In the genomic region with DNA sequence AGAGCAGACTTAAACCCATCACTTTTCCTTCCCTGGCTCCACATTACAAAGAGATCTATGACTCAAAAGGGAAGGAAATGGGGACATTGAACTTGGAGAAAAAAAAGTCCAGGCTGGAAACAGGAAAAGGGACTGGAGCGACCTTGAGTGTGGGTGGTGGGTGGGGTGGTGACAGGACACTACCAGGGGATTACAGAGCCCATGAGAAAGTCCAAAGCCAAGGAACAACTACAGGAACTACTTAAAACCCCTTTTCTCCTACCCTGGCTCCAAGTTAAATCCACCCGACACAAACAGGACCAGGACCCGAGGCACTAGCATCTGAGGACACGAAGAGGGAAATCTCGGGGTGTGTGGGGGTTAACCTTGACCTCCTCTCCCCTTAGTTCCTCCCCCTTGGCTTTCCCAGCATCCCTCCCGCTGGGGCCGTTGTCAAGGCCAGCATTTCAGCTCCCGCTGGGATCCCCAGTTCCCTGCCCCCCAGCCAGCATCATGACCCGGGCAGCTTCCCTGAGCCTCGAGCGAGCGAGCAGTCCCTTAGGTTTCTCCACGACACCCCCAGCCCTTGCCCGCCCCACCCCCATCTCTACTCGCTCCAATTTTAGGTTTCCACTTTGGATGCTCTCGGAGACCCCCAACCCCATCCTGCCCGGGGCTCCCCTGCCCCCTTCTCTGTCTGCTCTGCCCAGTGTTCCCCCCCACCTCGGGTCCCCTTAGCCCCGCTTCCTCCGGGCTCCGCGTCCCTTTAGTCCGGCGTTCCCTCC, we compare ENCODE assay signal across 8 mouse cellular contexts. TPM values are rescaled to one million over a fixed set of nuclear protein-coding genes. Genes with fewer than 3 reads are reported as not detected.
DNase-seq lines count a peak whose midpoint lies in the region; ATAC-seq and TF ChIP-seq lines count a peak whose summit lies in the region.

No protein-coding gene starts in this region.

- peak overlapping the region; percentile 98 for H3K9ac ChIP-seq in forebrain, embryonic 13.5 days
- peak overlapping the region; percentile 91 for H3K9ac ChIP-seq in midbrain, embryonic 11.5 days (ENCODE audit: low read length)
- peak overlapping the region; percentile 94 for H3K9ac ChIP-seq in stomach, embryonic 14.5 days (replicated peaks; ENCODE audit: low read depth, low read length)

- no peak for TF ChIP-seq CTCF in bone marrow macrophage, adult 2 months (IDR thresholded peaks at IDR 0.05; ENCODE audit: low read depth, low read length)

- peaks cover 39% of the 10 kb centered on the region for H3K4me1 ChIP-seq in bone marrow macrophage, adult 2 months (ENCODE audit: control insufficient read depth, insufficient read depth, low read length)
- H3K4me1 ChIP-seq in forebrain, embryonic 13.5 days, result peaks cover 53% of the 10 kb centered on the region
- H3K4me1 ChIP-seq in hindbrain, embryonic 10.5 days (replicated peaks), result peaks cover 59% of the 10 kb centered on the region
- peaks cover 44% of the 10 kb centered on the region for H3K4me1 ChIP-seq in limb, embryonic 10.5 days
- peaks cover 27% of the 10 kb centered on the region for H3K4me1 ChIP-seq in midbrain, embryonic 11.5 days (ENCODE audit: control insufficient read depth, insufficient read depth, low read length)
- peaks cover 33% of the 10 kb centered on the region; the same call in 1 of the 2 replicates for H3K4me1 ChIP-seq in stomach, embryonic 14.5 days (ENCODE audit: control insufficient read depth, insufficient read depth, low read length)

- no peak for TF ChIP-seq POLR2A in bone marrow macrophage, adult 2 months (IDR thresholded peaks at IDR 0.05; ENCODE audit: borderline replicate concordance, low read depth, low read length)

- WGBS in forebrain, embryonic 13.5 days, result under 1% methylated on average over 19 of the region's 24 CpGs
- WGBS in hindbrain, embryonic 10.5 days, result 2% methylated on average over 23 of the region's 24 CpGs
- 1% methylated on average over 22 of the region's 24 CpGs for WGBS in limb, embryonic 10.5 days
- 0% methylated on average over 22 of the region's 24 CpGs for WGBS in midbrain, embryonic 11.5 days
- 1% methylated on average over 24 of the region's 24 CpGs for WGBS in stomach, embryonic 14.5 days

- peak; percentile 72 for ATAC-seq in forebrain, embryonic 13.5 days
- peak; percentile 76 for ATAC-seq in midbrain, embryonic 11.5 days (ENCODE audit: low FRiP score)
- ATAC-seq in stomach, embryonic 14.5 days (ENCODE audit: insufficient number of reproducible peaks, insufficient read depth, low FRiP score, low read depth), result peak; percentile 24

- peak overlapping the region; percentile 87 for H3K4me2 ChIP-seq in forebrain, embryonic 13.5 days
- H3K4me2 ChIP-seq in midbrain, embryonic 11.5 days, result peak overlapping the region; percentile 87
- H3K4me2 ChIP-seq in stomach, embryonic 14.5 days (replicated peaks; ENCODE audit: low read depth, low read length), result peak overlapping the region; percentile 53

- H3K36me3 ChIP-seq in forebrain, embryonic 13.5 days (ENCODE audit: poor library complexity, severe bottlenecking), result no peaks in the 10 kb centered on the region
- no peaks in the 10 kb centered on the region for H3K36me3 ChIP-seq in hindbrain, embryonic 10.5 days
- no peaks in the 10 kb centered on the region for H3K36me3 ChIP-seq in limb, embryonic 10.5 days
- no peaks in the 10 kb centered on the region for H3K36me3 ChIP-seq in midbrain, embryonic 11.5 days (ENCODE audit: control insufficient read depth, insufficient read depth, low read length)
- H3K36me3 ChIP-seq in stomach, embryonic 14.5 days (ENCODE audit: control insufficient read depth, insufficient read depth, low read length), result peaks cover 6% of the 10 kb centered on the region; the same call in 1 of the 2 replicates

- H3K27ac ChIP-seq in bone marrow macrophage, adult 2 months (ENCODE audit: insufficient read depth, low read depth, low read length), result no peak overlapping the region
- peak overlapping the region; percentile 88 for H3K27ac ChIP-seq in forebrain, embryonic 13.5 days
- peak overlapping the region; percentile 95 for H3K27ac ChIP-seq in hindbrain, embryonic 10.5 days
- H3K27ac ChIP-seq in limb, embryonic 10.5 days, result peak overlapping the region; percentile 93
- H3K27ac ChIP-seq in midbrain, embryonic 11.5 days (ENCODE audit: low read depth, low read length), result peak overlapping the region; percentile 85; the same call in 1 of the 2 replicates
- H3K27ac ChIP-seq in stomach, embryonic 14.5 days (ENCODE audit: low read length), result peak overlapping the region; percentile 89

- no peaks in the 10 kb centered on the region for H3K9me3 ChIP-seq in forebrain, embryonic 13.5 days (replicated peaks)
- no peaks in the 10 kb centered on the region for H3K9me3 ChIP-seq in hindbrain, embryonic 10.5 days
- no peaks in the 10 kb centered on the region for H3K9me3 ChIP-seq in limb, embryonic 10.5 days (replicated peaks)
- no peaks in the 10 kb centered on the region for H3K9me3 ChIP-seq in midbrain, embryonic 11.5 days (ENCODE audit: control insufficient read depth, low read length)
- no peaks in the 10 kb centered on the region for H3K9me3 ChIP-seq in stomach, embryonic 14.5 days (ENCODE audit: control insufficient read depth, low read depth, low read length)

- no peaks in the 10 kb centered on the region for H3K27me3 ChIP-seq in forebrain, embryonic 13.5 days
- peaks cover 16% of the 10 kb centered on the region for H3K27me3 ChIP-seq in hindbrain, embryonic 10.5 days (ENCODE audit: insufficient read depth, poor library complexity, severe bottlenecking)
- no peaks in the 10 kb centered on the region for H3K27me3 ChIP-seq in limb, embryonic 10.5 days (ENCODE audit: low read depth, poor library complexity, severe bottlenecking)
- no peaks in the 10 kb centered on the region for H3K27me3 ChIP-seq in midbrain, embryonic 11.5 days (ENCODE audit: control insufficient read depth, insufficient read depth, low read length)
- no peaks in the 10 kb centered on the region for H3K27me3 ChIP-seq in stomach, embryonic 14.5 days (ENCODE audit: control insufficient read depth, insufficient read depth, low read length)

- peak; percentile 46 for DNase-seq in layer of hippocampus, adult 11-12 months (ENCODE audit: low spot score)
- no peak for DNase-seq in layer of hippocampus, adult 8-10 months (ENCODE audit: low spot score in 2 of 2)
- DNase-seq in hindbrain, embryonic 10.5 days (ENCODE audit: low spot score), result peak; percentile 56
- peak; percentile 61 for DNase-seq in limb, embryonic 10.5 days (ENCODE audit: low spot score)
- DNase-seq in midbrain, embryonic 11.5 days (ENCODE audit: low spot score, missing footprints), result peak; percentile 94

- peak overlapping the region; percentile 59 for H3K4me3 ChIP-seq in bone marrow macrophage, adult 2 months (ENCODE audit: insufficient read depth, low read length)
- peak overlapping the region; percentile 98 for H3K4me3 ChIP-seq in forebrain, embryonic 13.5 days
- peak overlapping the region; percentile 97 for H3K4me3 ChIP-seq in hindbrain, embryonic 10.5 days
- peak overlapping the region; percentile 91 for H3K4me3 ChIP-seq in limb, embryonic 10.5 days
- H3K4me3 ChIP-seq in midbrain, embryonic 11.5 days (ENCODE audit: low read depth, low read length), result peak overlapping the region; percentile 85
- peak overlapping the region; percentile 96 for H3K4me3 ChIP-seq in stomach, embryonic 14.5 days (ENCODE audit: low read depth, low read length)

RNA-seq across cellular contexts. Expression of a gene that starts 0.6 kb away (rescaled TPM):
- 100 to 1,000 TPM; 228 to 259 (median 247) TPM for total RNA-seq in layer of hippocampus, adult 8-10 months (2022)
- 45.4 and 47.3 TPM in 2 replicates for polyA plus RNA-seq in bone marrow macrophage, adult 2 months (2012; ENCODE audit: insufficient read depth, insufficient read length, missing spikeins)
- 86.2 and 99.0 TPM in 2 replicates for polyA plus RNA-seq in forebrain, embryonic 13.5 days (2015; fragmentation: Nextera tagmentation; extraction: Ambion mirVana)
- 56.9 and 86.8 TPM in 2 replicates for polyA plus RNA-seq in hindbrain, embryonic 10.5 days (2016; fragmentation: Nextera tagmentation; extraction: Ambion mirVana)
- polyA plus RNA-seq in limb, embryonic 10.5 days (2016; fragmentation: Nextera tagmentation; extraction: Ambion mirVana), result 37.2 and 41.7 TPM in 2 replicates
- 72.7 and 84.2 TPM in 2 replicates for polyA plus RNA-seq in midbrain, embryonic 11.5 days (2014; fragmentation: Nextera tagmentation; extraction: Ambion mirVana)
- 40.0 and 53.1 TPM in 2 replicates for polyA plus RNA-seq in stomach, embryonic 14.5 days (2014; fragmentation: Nextera tagmentation; extraction: Ambion mirVana)

RNA-seq across cellular contexts. Expression of a gene that starts 32.3 kb away (rescaled TPM):
- 10 to 100 TPM; 12.2 to 18.4 (median 16.2) TPM for total RNA-seq in layer of hippocampus, adult 8-10 months (2022)
- 16.9 and 27.2 TPM in 2 replicates for polyA plus RNA-seq in bone marrow macrophage, adult 2 months (2012; ENCODE audit: insufficient read depth, insufficient read length, missing spikeins)
- polyA plus RNA-seq in forebrain, embryonic 13.5 days (2015; fragmentation: Nextera tagmentation; extraction: Ambion mirVana), result 68.3 and 90.8 TPM in 2 replicates
- 109 and 135 TPM in 2 replicates for polyA plus RNA-seq in hindbrain, embryonic 10.5 days (2016; fragmentation: Nextera tagmentation; extraction: Ambion mirVana)
- 159 and 167 TPM in 2 replicates for polyA plus RNA-seq in limb, embryonic 10.5 days (2016; fragmentation: Nextera tagmentation; extraction: Ambion mirVana)
- polyA plus RNA-seq in midbrain, embryonic 11.5 days (2014; fragmentation: Nextera tagmentation; extraction: Ambion mirVana), result 97.7 and 102 TPM in 2 replicates
- 91.7 and 102 TPM in 2 replicates for polyA plus RNA-seq in stomach, embryonic 14.5 days (2014; fragmentation: Nextera tagmentation; extraction: Ambion mirVana)

RNA-seq across cellular contexts. Expression of a gene that starts 37.7 kb away (rescaled TPM):
- 1 to 10 TPM; 2.1 to 4.8 (median 3.0) TPM for total RNA-seq in layer of hippocampus, adult 8-10 months (2022)
- polyA plus RNA-seq in bone marrow macrophage, adult 2 months (2012; ENCODE audit: insufficient read depth, insufficient read length, missing spikeins), result 1.4 and 2.3 TPM in 2 replicates
- polyA plus RNA-seq in forebrain, embryonic 13.5 days (2015; fragmentation: Nextera tagmentation; extraction: Ambion mirVana), result 0.98 and 2.6 TPM in 2 replicates
- 1.8 and 3.4 TPM in 2 replicates for polyA plus RNA-seq in hindbrain, embryonic 10.5 days (2016; fragmentation: Nextera tagmentation; extraction: Ambion mirVana)
- polyA plus RNA-seq in limb, embryonic 10.5 days (2016; fragmentation: Nextera tagmentation; extraction: Ambion mirVana), result 3.1 and 4.4 TPM in 2 replicates
- 1.7 and 2.2 TPM in 2 replicates for polyA plus RNA-seq in midbrain, embryonic 11.5 days (2014; fragmentation: Nextera tagmentation; extraction: Ambion mirVana)
- polyA plus RNA-seq in stomach, embryonic 14.5 days (2014; fragmentation: Nextera tagmentation; extraction: Ambion mirVana), result 10.9 and 14.5 TPM in 2 replicates

RNA-seq across cellular contexts. Expression of a gene that starts 57.3 kb away (rescaled TPM):
- 10 to 100 TPM; 35.3 to 43.5 (median 40.3) TPM for total RNA-seq in layer of hippocampus, adult 8-10 months (2022)
- 0.28 and 0.32 TPM in 2 replicates for polyA plus RNA-seq in bone marrow macrophage, adult 2 months (2012; ENCODE audit: insufficient read depth, insufficient read length, missing spikeins)
- polyA plus RNA-seq in forebrain, embryonic 13.5 days (2015; fragmentation: Nextera tagmentation; extraction: Ambion mirVana), result 2.5 and 3.2 TPM in 2 replicates
- 0.92 and 2.1 TPM in 2 replicates for polyA plus RNA-seq in hindbrain, embryonic 10.5 days (2016; fragmentation: Nextera tagmentation; extraction: Ambion mirVana)
- polyA plus RNA-seq in limb, embryonic 10.5 days (2016; fragmentation: Nextera tagmentation; extraction: Ambion mirVana), result 0.01 TPM in 1 of 2 replicates, not detected in the other
- polyA plus RNA-seq in midbrain, embryonic 11.5 days (2014; fragmentation: Nextera tagmentation; extraction: Ambion mirVana), result 0.90 and 1.3 TPM in 2 replicates
- polyA plus RNA-seq in stomach, embryonic 14.5 days (2014; fragmentation: Nextera tagmentation; extraction: Ambion mirVana), result 0.69 and 0.78 TPM in 2 replicates

Comparison
In these comparisons a context has a peak if more than half of its experiments do, and no peak if none do; other contexts are left out.
1. DNase-seq: peak in layer of hippocampus, adult 11-12 months (single experiment), hindbrain, embryonic 10.5 days (single experiment), limb, embryonic 10.5 days (single experiment) and midbrain, embryonic 11.5 days (single experiment); none in layer of hippocampus, adult 8-10 months (0 of 2).
2. ATAC-seq: peak in every context shown above with its lines; median percentile 76 in midbrain, embryonic 11.5 days; 72 in forebrain, embryonic 13.5 days; 24 in stomach, embryonic 14.5 days.
3. Peak in every context shown above with its lines, with median percentiles within 50 percentile points of each other: H3K4me3 ChIP-seq, H3K4me2 ChIP-seq and H3K9ac ChIP-seq.